Mouse (Mus musculus) cortical plate, adult 2 months (tissue): ENCODE data around the gene Eps8l2.

Source experiments
- CTCF ChIP-seq: fragments of 200-500 bp; IDR thresholded peaks from 2 replicates; pipeline ENCODE4 v1.5.1; 2011; ENCODE audit warnings: mild to moderate bottlenecking, control low read depth, low read length; ENCODE audit not compliant: insufficient read depth; ENCODE audit errors: extremely low read depth
- POLR2A ChIP-seq: fragments of 200-500 bp; IDR thresholded peaks from 2 replicates; pipeline ENCODE4 v1.6.1; 2011; ENCODE audit warnings: mild to moderate bottlenecking, low read length, control low read depth; ENCODE audit not compliant: insufficient read depth; ENCODE audit errors: extremely low read depth

DNA sequence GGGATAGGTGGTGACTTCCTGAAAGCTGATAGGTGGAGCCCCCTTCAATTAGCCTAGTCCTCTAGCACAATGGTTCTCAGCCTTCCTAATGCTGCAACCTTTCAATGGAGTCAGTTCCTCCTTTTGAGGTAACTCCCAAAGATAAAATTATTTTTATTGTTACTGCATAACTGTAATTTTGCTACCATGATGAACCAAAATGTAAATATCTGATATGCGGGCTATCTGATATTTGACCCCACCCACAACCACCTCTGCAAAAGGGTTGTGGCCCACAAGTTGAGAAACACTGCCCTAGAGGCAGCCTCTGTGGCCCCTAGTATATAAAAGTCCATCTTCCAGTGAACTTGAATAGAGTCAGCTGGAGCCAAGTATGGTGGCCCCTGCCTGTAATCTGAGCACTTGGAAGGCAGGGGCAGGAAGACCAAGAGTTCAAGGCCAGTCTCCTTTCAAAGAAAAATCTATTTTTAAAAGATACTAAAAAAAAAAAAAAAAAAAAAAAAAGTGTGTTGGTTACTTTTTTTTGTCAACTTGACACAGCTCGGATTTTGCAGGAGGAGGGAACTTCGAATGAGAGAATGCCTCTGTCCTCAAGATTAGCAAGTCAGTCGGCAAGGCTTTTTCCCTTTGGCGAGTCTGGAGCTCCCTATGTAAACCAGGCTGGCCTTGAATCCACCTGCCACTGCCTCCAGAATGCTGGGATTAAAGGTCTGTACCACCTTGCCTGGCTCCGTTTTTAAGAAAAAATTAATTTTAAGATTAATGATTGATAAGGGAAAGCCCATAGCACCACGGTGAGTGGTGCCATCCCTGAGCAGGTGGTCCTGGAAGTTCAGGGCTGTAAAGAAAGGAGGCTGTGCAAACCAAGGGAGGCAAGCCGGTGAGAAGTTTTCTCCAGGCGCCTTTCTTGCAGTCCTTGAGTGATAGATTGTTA, 51.9 kb downstream of the Eps8l2 start:
- TF ChIP-seq CTCF (no peak), POLR2A (no peak)
